Mouse (Mus musculus): ENCODE results near the gene Dnajc1.

GRCm38 (mm10) chr2:18392331-18393021 lies at the start of gene Dnajc1:
- TF ChIP-seq CTCF (IDR thresholded peaks at IDR 0.05; ENCODE audit: insufficient read depth, low read length) (no peak), POLR2A (IDR thresholded peaks at IDR 0.05; ENCODE audit: borderline replicate concordance, extremely low read depth, low read depth, low read length) (peak; percentile 80)

All from lung, adult 2 months (tissue).